Mouse (Mus musculus) urinary bladder, adult 18-20 months (tissue): ENCODE measurements around the gene Nprl2.

ENCODE experiments used
- DNase-seq, 2 experiments: peaks; one replicate each; pipeline ENCODE4 v3.0.0; 2022; ENCODE audit warnings: low spot score in 2 of 2, mixed read lengths in 2 of 2

Nprl2 gene

GRCm38 (mm10) chr9:107577871-107578270, 35.8 kb downstream of the Nprl2 start:
- DNase-seq = no peak

DNA sequence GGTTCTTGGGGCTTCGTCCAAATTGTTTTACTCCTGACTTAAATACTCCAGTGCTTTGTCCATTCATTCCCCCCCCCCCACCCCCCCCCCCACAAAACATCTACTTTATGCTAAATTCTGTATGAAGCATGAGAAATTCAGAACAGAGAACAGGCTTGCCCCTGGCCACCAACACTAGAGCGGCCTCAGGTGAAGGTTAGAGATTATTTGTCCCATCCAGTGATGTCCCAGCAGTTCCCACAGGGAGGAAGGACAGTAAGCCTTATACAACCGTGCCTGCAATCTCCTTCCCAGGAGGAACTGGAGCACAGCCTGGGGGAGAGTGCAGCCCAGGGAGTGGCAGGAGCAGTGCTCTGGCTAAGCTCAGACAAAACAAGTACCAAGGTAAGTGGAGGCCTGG, 36.6 kb downstream of the Nprl2 start, which contains the start of gene Naa80:
Naa80 (plus strand) TSS at position 301 of the 400 bp plus-strand sequence.
- no peak for DNase-seq

GRCm38 (mm10) chr9:107579023-107579900, 37.2 kb downstream of the Nprl2 start:
- no peak for DNase-seq

- peak; percentile 82 to 91 for DNase-seq
These were observed 38.7 kb downstream of the Nprl2 start, which contains the start of gene Hyal3 for GRCm38 (mm10) chr9:107580501-107581317. Hyal3 (plus strand) TSS chr9:107580818.

DNA sequence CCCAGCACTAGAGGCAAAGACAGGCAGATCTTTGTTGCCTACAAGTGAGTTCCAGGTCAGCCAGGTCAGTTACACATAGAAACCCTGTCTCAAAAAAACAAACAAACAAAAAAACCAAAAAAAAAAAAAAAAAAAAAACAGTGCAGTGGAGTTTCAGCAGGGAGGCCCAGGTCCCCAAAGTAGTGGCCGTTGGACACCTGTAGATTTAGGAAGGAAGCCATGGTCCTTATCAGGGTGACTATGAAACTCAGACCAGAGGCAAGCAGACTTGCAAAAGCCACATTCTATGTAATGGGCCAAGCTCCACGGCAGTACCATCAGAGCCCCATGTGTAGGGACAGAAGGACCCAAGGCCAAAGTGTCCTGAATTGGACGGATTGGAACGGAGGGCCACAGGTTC, 39.6 kb downstream of the Nprl2 start:
- DNase-seq = no peak

GRCm38 (mm10) chr9:107582509-107583062, 40.6 kb downstream of the Nprl2 start:
- DNase-seq = no peak

DNA sequence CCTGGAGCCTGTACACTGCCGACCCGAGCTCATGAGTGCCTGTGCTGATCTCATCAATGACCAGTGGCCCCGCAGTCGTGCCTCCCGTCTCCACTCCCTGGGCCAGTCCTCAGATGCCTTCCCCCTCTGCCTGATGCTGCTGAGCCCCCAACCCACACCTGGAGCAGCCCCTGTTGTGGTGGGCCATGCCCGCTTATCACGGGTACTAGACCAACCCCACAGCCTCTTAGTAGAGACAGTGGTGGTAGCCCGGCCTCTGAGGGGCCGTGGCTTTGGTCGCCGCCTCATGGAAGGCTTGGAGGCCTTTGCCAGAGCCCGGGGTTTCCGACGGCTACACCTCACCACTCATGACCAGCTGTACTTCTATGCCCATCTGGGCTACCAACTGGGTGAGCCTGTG, 41.1 kb downstream of the Nprl2 start:
- DNase-seq = no peak

DNA sequence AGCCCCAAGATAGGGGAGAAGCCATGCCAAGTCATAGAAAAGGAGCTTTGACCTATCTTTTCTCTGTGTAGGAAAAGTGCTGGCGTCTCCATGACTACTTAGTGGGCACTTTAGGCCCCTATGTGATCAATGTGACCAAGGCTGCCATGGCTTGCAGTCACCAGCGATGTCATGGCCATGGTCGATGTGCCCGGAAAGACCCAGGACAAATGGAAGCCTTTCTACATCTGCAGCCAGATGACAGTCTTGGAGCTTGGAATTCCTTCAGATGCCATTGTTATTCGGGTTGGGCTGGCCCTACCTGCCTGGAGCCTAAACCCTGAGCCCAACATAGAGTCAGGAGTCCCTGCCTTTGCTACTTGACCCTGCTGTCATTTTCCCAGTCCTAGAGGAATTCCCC, 44.5 kb downstream of the Nprl2 start:
- DNase-seq = no peak

DNA sequence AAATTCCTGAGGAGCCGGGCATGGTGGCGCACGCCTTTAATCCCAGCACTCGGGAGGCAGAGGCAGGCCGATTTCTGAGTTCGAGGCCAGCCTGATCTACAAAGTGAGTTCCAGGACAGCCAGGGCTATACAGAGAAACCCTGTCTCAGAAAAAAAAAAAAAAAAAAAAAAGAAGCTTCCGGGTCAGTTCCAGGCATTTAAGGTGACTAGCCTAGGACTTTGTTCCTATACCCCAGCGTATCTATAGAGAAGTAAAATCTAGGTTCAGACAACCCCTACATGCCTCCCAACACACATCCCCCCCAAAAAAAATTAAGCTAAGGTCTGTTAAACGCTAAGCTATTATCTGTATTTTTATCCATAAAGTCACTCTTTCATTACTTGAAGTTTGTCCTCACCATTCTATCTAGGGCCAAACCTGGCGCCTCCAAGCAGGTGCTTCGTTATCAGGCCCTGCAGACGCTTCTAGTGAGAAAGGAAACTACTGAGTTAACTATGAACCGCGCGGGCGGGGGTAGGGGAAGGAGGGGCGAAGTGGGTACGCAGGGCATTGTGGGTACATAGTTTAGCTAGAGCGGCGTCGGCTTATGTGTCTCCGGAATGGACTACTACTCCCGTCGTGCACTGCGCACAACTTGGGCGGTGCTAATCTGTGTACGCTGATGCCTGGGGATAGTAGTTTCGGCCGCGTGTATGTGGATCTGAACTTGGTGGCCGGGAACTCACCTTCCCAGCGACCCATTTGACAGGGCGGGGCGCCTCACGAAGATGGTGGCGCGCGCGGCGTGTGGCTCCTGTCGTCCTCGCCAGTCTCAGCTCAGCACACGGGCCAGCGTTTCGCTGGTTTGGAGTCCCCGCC, 45.2 kb downstream of the Nprl2 start, which contains the start of gene Ifrd2:
Ifrd2 (plus strand) TSS at position 669 of the 859 bp plus-strand sequence.
- peak; percentile 93 to 97 for DNase-seq

DNA sequence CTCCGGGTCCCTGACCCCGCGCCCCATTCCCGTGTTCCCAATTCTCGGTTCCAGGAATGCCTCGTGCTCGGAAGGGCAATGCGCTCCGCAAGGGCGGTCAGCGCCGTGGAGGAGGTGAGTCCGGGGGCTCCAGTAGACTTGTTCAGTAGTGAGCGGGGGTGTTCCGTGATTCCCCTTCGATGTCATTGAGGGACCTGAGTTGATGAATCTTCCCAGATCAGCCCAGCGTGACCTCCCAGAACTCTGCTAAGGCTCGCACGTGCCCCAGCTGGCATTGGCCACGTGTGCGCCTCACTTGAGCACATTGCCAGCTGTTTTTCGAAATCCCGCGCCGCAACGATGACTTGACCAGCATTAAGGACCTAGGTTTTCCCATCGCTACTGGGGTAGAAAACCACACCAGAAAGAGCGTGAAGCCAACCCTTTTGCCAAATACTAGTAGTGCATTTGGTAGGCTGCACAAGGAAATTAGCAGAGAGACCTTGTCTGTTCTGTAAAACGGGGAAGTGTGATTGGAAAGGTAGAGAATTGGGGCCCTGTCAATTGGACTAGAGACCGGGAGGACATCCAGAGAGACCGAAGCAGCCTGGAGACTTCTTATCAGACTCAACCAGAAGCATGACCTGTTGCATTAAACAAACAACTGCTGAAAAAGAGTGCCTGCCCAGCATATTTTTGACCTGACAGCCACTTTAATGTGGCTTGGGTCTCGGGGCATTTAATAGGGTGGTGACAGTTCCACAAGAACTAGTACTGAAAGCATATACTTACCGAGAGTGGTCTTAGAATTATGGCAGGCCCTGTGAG, 46.0 kb downstream of the Nprl2 start:
- no peak for DNase-seq

DNA sequence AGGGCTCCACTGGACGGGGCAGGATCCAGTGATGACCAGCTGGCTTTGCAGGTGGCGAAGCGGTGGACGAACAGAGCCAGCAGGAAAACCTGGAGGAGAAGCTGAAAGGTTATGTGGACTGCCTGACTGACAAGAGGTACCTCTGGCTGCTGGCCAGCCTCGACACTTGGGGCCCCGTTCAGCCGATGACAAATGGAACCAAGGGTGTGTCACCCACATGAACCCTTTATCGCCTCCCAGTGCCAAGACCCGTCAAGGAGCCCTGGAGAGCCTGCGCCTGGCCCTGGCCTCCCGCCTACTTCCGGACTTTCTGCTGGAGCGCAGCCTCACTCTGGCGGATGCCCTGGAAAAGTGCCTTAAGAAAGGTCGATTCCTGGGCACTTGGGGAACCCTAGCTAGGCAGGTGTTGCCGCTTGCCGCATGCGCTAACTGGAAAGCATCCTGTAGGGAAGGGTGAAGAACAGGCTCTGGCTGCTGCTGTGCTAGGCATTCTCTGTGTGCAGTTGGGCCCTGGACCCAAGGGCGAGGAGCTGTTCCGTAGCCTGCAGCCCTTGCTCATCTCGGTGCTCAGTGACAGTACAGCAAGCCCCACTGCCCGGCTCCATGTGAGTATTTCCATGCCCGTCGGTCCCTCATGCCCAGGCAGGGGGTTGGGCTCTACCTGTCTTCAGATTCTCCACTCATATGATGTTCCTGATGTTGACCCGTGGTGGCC, 48.2 kb downstream of the Nprl2 start:
- DNase-seq = no peak

- DNase-seq = no peak
These were observed 48.7 kb downstream of the Nprl2 start for GRCm38 (mm10) chr9:107590773-107591060.

DNA sequence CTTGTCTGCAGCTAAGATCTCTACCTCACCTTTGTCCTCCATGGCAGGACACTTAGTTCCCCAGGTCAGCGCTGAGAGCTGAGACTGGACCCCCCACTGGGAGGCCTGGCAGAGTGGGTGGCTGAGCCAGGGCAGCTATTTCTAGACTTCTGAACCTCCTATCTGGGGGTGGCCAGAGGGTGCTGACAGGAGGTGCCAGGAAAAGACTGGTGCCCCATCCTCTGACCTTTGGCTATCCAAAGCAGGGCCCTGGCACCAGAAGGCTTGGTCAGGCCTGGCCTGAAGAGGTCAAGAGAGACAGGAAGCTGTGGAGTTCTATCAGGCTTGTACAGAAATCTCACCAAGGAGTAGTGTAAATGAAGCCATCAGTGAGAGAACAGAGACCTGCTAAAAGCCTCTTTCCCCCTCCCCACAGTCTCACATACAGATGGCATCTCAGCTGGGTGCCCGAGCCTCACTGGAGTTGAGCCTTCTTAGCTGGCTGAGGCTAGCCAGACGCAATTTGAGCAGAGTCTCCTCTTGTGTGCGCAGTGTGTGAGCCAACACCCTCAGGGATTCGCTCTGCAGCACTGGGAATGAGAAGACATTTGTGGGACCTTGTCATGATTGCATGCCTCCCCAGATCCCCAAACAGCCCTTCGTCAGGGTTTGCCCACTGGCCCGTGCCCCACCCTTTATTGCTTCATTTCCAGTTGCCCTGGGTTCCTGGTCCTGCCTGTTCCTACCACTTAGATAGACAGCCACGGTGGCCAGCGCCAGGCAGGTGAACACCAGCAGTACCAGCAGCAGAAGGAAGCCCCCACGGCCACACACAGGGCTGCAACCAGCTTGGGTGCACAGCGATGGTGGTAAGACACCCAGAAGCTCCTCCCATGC, 51.3 kb downstream of the Nprl2 start:
- DNase-seq = no peak

GRCm38 (mm10) chr9:107594281-107595062, 52.4 kb downstream of the Nprl2 start:
- no peak for DNase-seq
